17 mouse cellular contexts compared by ENCODE assay signal in genomic region chr4:129145411-129145810, GRCm38 (mm10). TPM values are rescaled to one million over a fixed set of nuclear protein-coding genes. Genes with fewer than 3 reads are reported as not detected.
A peak's percentile ranks its signal among the peaks of the same experiment; 100 is the strongest.
DNase-seq lines count a peak whose midpoint lies in the region; ATAC-seq and TF ChIP-seq lines count a peak whose summit lies in the region.
"Had no signal": no experiment of that assay in that cellular context is flagged by ENCODE, and none has a peak within 500 bp of the region (broad histone marks: within the 10 kb centered on the region; RNA-seq: fewer than 3 reads in every experiment).

No protein-coding gene starts in this region.

- peak overlapping the region; percentile 60 for H3K27ac ChIP-seq in heart, embryonic 13.5 days (replicated peaks)
- H3K27ac ChIP-seq in heart, adult 2 months = no peak overlapping the region
- H3K27ac ChIP-seq in cortical plate, adult 2 months (ENCODE audit: insufficient read depth, low read length) = peak overlapping the region; percentile 1; the same call in 1 of the 2 replicates
- H3K27ac ChIP-seq in embryonic fibroblast, embryonic 13.5 days (ENCODE audit: insufficient read depth, low read length) = peak overlapping the region; percentile 34
- peak overlapping the region; percentile 77 for H3K27ac ChIP-seq in midbrain, embryonic 13.5 days

- no peaks in the 10 kb centered on the region for H3K27me3 ChIP-seq in heart, embryonic 13.5 days (replicated peaks)
- H3K27me3 ChIP-seq in heart, adult 2 months (ENCODE audit: control insufficient read depth, insufficient read depth, low read length) = no peaks in the 10 kb centered on the region
- no peaks in the 10 kb centered on the region for H3K27me3 ChIP-seq in midbrain, embryonic 13.5 days
- H3K27me3 ChIP-seq: CH12.LX had no signal

- H3K36me3 ChIP-seq in heart, embryonic 13.5 days = peaks cover 23% of the 10 kb centered on the region
- H3K36me3 ChIP-seq in heart, adult 2 months (ENCODE audit: control insufficient read depth, insufficient read depth, low read length) = peaks cover 5% of the 10 kb centered on the region
- peaks cover 16% of the 10 kb centered on the region for H3K36me3 ChIP-seq in midbrain, embryonic 13.5 days

- no peaks in the 10 kb centered on the region for H3K9me3 ChIP-seq in heart, embryonic 13.5 days
- H3K9me3 ChIP-seq in midbrain, embryonic 13.5 days = no peaks in the 10 kb centered on the region

- no peak for DNase-seq in heart, adult 2 months
- no peak for DNase-seq in frontal cortex, postnatal 10 days (ENCODE audit: low spot score in 2 of 2)
- DNase-seq in kidney, postnatal 4 days = no peak
- DNase-seq: adrenal gland, postnatal 25 days; cerebellum, postnatal 14 days; gastrocnemius, postnatal 25 days; kidney, adult 11 months; layer of hippocampus, adult 9-11 months; lung, postnatal 10 days; retina, postnatal 1 day had no signal

- peaks cover 76% of the 10 kb centered on the region for H3K4me1 ChIP-seq in heart, embryonic 13.5 days
- H3K4me1 ChIP-seq in heart, adult 2 months (ENCODE audit: control insufficient read depth, insufficient read depth, low read length) = peaks cover 22% of the 10 kb centered on the region
- peaks cover 14% of the 10 kb centered on the region for H3K4me1 ChIP-seq in cortical plate, adult 2 months (ENCODE audit: control insufficient read depth, insufficient read depth, low read length)
- H3K4me1 ChIP-seq in embryonic fibroblast, embryonic 13.5 days (ENCODE audit: control insufficient read depth, insufficient read depth, low read length) = peaks cover 13% of the 10 kb centered on the region
- peaks cover 38% of the 10 kb centered on the region for H3K4me1 ChIP-seq in midbrain, embryonic 13.5 days (replicated peaks)

- H3K79me2 ChIP-seq in heart, adult 2 months (replicated peaks; ENCODE audit: control insufficient read depth, insufficient read depth, low read length) = no peaks in the 10 kb centered on the region

- no peak for TF ChIP-seq CTCF in heart, adult 2 months (IDR thresholded peaks at IDR 0.05)
- TF ChIP-seq CTCF in cortical plate, adult 2 months (IDR thresholded peaks at IDR 0.05; ENCODE audit: extremely low read depth, insufficient read depth, low read length) = no peak
- no peak for TF ChIP-seq CTCF in embryonic fibroblast, embryonic 13.5 days (IDR thresholded peaks at IDR 0.05; ENCODE audit: borderline replicate concordance, insufficient read depth, low read length)

- intact Hi-C loops in heart, adult 2 months (cut with DNase I) = no loop called here

- WGBS in heart, embryonic 13.5 days = 56% methylated on average over 4 of the region's 4 CpGs
- 57% methylated on average over 4 of the region's 4 CpGs for WGBS in heart, adult 2 months
- WGBS in midbrain, embryonic 13.5 days = 73% methylated on average over 4 of the region's 4 CpGs

- no peak for ATAC-seq in heart, embryonic 13.5 days (ENCODE audit: extremely low read depth, insufficient number of reproducible peaks, low FRiP score, low TSS enrichment)
- no peak for ATAC-seq in midbrain, embryonic 13.5 days
- no peak for ATAC-seq in cerebellum, adult (ENCODE audit: insufficient number of reproducible peaks, low FRiP score, low TSS enrichment)

- H3K4me3 ChIP-seq in heart, embryonic 13.5 days = no peak overlapping the region
- H3K4me3 ChIP-seq in heart, adult 2 months = no peak overlapping the region
- no peak overlapping the region for H3K4me3 ChIP-seq in cortical plate, adult 2 months (ENCODE audit: insufficient read depth, low read length)
- H3K4me3 ChIP-seq in embryonic fibroblast, embryonic 13.5 days (ENCODE audit: insufficient read depth, low read length) = no peak overlapping the region
- no peak overlapping the region for H3K4me3 ChIP-seq in midbrain, embryonic 13.5 days (replicated peaks)

- no peak for TF ChIP-seq POLR2A in heart, adult 2 months (IDR thresholded peaks at IDR 0.05; ENCODE audit: insufficient read depth, low read depth, low read length)
- no peak for TF ChIP-seq POLR2A in cortical plate, adult 2 months (IDR thresholded peaks at IDR 0.05; ENCODE audit: extremely low read depth, insufficient read depth, low read length)
- TF ChIP-seq POLR2A in embryonic fibroblast, embryonic 13.5 days (IDR thresholded peaks at IDR 0.05; ENCODE audit: low read depth, low read length) = no peak

- no peak overlapping the region; the same call in 1 of the 2 replicates for H3K9ac ChIP-seq in heart, embryonic 13.5 days
- no peak overlapping the region for H3K9ac ChIP-seq in heart, adult 2 months (ENCODE audit: low read depth, low read length)
- no peak overlapping the region for H3K9ac ChIP-seq in midbrain, embryonic 13.5 days (replicated peaks)

- no peak overlapping the region for H3K4me2 ChIP-seq in heart, embryonic 13.5 days
- H3K4me2 ChIP-seq in midbrain, embryonic 13.5 days (replicated peaks) = no peak overlapping the region

- no peak for TF ChIP-seq EP300 in heart, adult 2 months (IDR thresholded peaks at IDR 0.05; ENCODE audit: insufficient read depth, low read depth, low read length)

RNA-seq across cellular contexts. Expression of gene Fndc5, which starts 8.6 kb away (rescaled TPM):
- polyA plus RNA-seq in heart, embryonic 13.5 days (2015; fragmentation: Nextera tagmentation; extraction: Ambion mirVana) = 5.6 and 7.1 TPM in 2 replicates
- total RNA-seq in heart, adult 2 months (2021) = 100 to 1,000 TPM; 338 to 388 TPM
- 197 and 335 TPM in 2 replicates for polyA plus RNA-seq in heart, adult 2 months (2012; rRNA removed)
- polyA plus RNA-seq in cortical plate, adult 2 months (2012; rRNA removed) = 72.0 and 76.5 TPM in 2 replicates
- 0.53 and 1.1 TPM in 2 replicates for polyA plus RNA-seq in embryonic fibroblast, embryonic 13.5 days (2011; ENCODE audit: insufficient read length, low read depth, missing spikeins)
- 1.9 and 2.0 TPM in 2 replicates for polyA plus RNA-seq in midbrain, embryonic 13.5 days (2015; fragmentation: Nextera tagmentation; extraction: Ambion mirVana)

RNA-seq across cellular contexts. Expression of gene Hpca, which starts 23.6 kb away (rescaled TPM):
- 0.25 and 0.37 TPM in 2 replicates for polyA plus RNA-seq in heart, embryonic 13.5 days (2015; fragmentation: Nextera tagmentation; extraction: Ambion mirVana)
- total RNA-seq in heart, adult 2 months (2021) = under 1 TPM in 1 of 2 experiments, not detected in 1; 0.14 TPM
- polyA plus RNA-seq in heart, adult 2 months (2012; rRNA removed) = 0.23 and 0.62 TPM in 2 replicates
- polyA plus RNA-seq in cortical plate, adult 2 months (2012; rRNA removed) = 1,156 and 1,221 TPM in 2 replicates
- polyA plus RNA-seq in embryonic fibroblast, embryonic 13.5 days (2011; ENCODE audit: insufficient read length, low read depth, missing spikeins) = not detected in 2 replicates
- polyA plus RNA-seq in midbrain, embryonic 13.5 days (2015; fragmentation: Nextera tagmentation; extraction: Ambion mirVana) = 17.1 and 17.9 TPM in 2 replicates
- total RNA-seq: gastrocnemius, postnatal 25 days had no signal

RNA-seq across cellular contexts. Expression of gene Tmem54, which starts 40.1 kb away (rescaled TPM):
- polyA plus RNA-seq in heart, embryonic 13.5 days (2015; fragmentation: Nextera tagmentation; extraction: Ambion mirVana) = 1.0 and 1.1 TPM in 2 replicates
- total RNA-seq in heart, adult 2 months (2021) = not detected
- polyA plus RNA-seq in heart, adult 2 months (2012; rRNA removed) = 0.23 TPM in 1 of 2 replicates, not detected in the other
- not detected in 2 replicates for polyA plus RNA-seq in cortical plate, adult 2 months (2012; rRNA removed)
- polyA plus RNA-seq in embryonic fibroblast, embryonic 13.5 days (2011; ENCODE audit: insufficient read length, low read depth, missing spikeins) = not detected in 2 replicates
- not detected in 2 replicates for polyA plus RNA-seq in midbrain, embryonic 13.5 days (2015; fragmentation: Nextera tagmentation; extraction: Ambion mirVana)
- total RNA-seq: adrenal gland, postnatal 25 days; CH12.LX; gastrocnemius, postnatal 25 days; liver, adult 2 months had no signal

RNA-seq across cellular contexts. Expression of gene S100pbp, which starts 44.1 kb away (rescaled TPM):
- 12.3 and 14.3 TPM in 2 replicates for polyA plus RNA-seq in heart, embryonic 13.5 days (2015; fragmentation: Nextera tagmentation; extraction: Ambion mirVana)
- total RNA-seq in heart, adult 2 months (2021) = 10 to 100 TPM; 10.2 to 14.2 TPM
- polyA plus RNA-seq in heart, adult 2 months (2012; rRNA removed) = 6.6 and 13.3 TPM in 2 replicates
- 24.3 and 24.4 TPM in 2 replicates for polyA plus RNA-seq in cortical plate, adult 2 months (2012; rRNA removed)
- 59.9 and 65.4 TPM in 2 replicates for polyA plus RNA-seq in embryonic fibroblast, embryonic 13.5 days (2011; ENCODE audit: insufficient read length, low read depth, missing spikeins)
- 19.9 and 21.3 TPM in 2 replicates for polyA plus RNA-seq in midbrain, embryonic 13.5 days (2015; fragmentation: Nextera tagmentation; extraction: Ambion mirVana)

RNA-seq across cellular contexts. Expression of gene Yars, which starts 44.1 kb away (rescaled TPM):
- 49.8 and 52.0 TPM in 2 replicates for polyA plus RNA-seq in heart, embryonic 13.5 days (2015; fragmentation: Nextera tagmentation; extraction: Ambion mirVana)
- 10 to 100 TPM; 26.3 to 29.7 TPM for total RNA-seq in heart, adult 2 months (2021)
- polyA plus RNA-seq in heart, adult 2 months (2012; rRNA removed) = 10.4 and 18.4 TPM in 2 replicates
- 76.3 and 79.9 TPM in 2 replicates for polyA plus RNA-seq in cortical plate, adult 2 months (2012; rRNA removed)
- 104 and 112 TPM in 2 replicates for polyA plus RNA-seq in embryonic fibroblast, embryonic 13.5 days (2011; ENCODE audit: insufficient read length, low read depth, missing spikeins)
- polyA plus RNA-seq in midbrain, embryonic 13.5 days (2015; fragmentation: Nextera tagmentation; extraction: Ambion mirVana) = 102 and 115 TPM in 2 replicates

Comparison
In these comparisons a context has a peak if more than half of its experiments do, and no peak if none do; other contexts are left out.
1. RNA of gene Hpca, which starts 23.6 kb away (polyA plus RNA-seq): 1,156 to 1,221 TPM in cortical plate, adult 2 months; 17.1 to 17.9 TPM in midbrain, embryonic 13.5 days, 0.23 to 0.62 TPM in heart, adult 2 months, 0.25 to 0.37 TPM in heart, embryonic 13.5 days and not detected in embryonic fibroblast, embryonic 13.5 days; every median in the first group is over 10 times any median in the second.